Mouse (Mus musculus) kidney, postnatal 4 days (tissue): ENCODE results near the gene Epc2.
A peak's percentile ranks its signal among the peaks of the same experiment; 100 is the strongest.

Experiments used
- DNase-seq, 2 experiments: peaks; one replicate each; pipeline ENCODE4 v3.0.0; 2021; ENCODE audit warnings: mixed read lengths in 2 of 2

Gene Epc2

GRCm38 (mm10) chr2:49472443-49472842 is 21.2 kb downstream of the Epc2 start:
- no peak for DNase-seq

- DNase-seq = no peak
Observed at GRCm38 (mm10) chr2:49482146-49482545, 30.9 kb downstream of the Epc2 start.

GRCm38 (mm10) chr2:49483382-49483781 is 32.1 kb downstream of the Epc2 start:
- no peak for DNase-seq

GRCm38 (mm10) chr2:49501435-49501834 is 50.1 kb downstream of the Epc2 start:
- no peak for DNase-seq

- peak; percentile 77 to 79 for DNase-seq
Observed at GRCm38 (mm10) chr2:49503596-49503995, 52.3 kb downstream of the Epc2 start.

- DNase-seq = peak; percentile 7 to 12
Observed at GRCm38 (mm10) chr2:49505151-49505550, 53.9 kb downstream of the Epc2 start.

- no peak for DNase-seq
Observed at GRCm38 (mm10) chr2:49510832-49511231, 59.5 kb downstream of the Epc2 start.

- DNase-seq = no peak
Observed at GRCm38 (mm10) chr2:49516011-49516410, 64.7 kb downstream of the Epc2 start.

GRCm38 (mm10) chr2:49520409-49520808 is 69.1 kb downstream of the Epc2 start:
- DNase-seq = no peak

- DNase-seq = no peak
Observed at GRCm38 (mm10) chr2:49520989-49521388, 69.7 kb downstream of the Epc2 start.

- no peak for DNase-seq
Observed at GRCm38 (mm10) chr2:49521564-49521963, 70.3 kb downstream of the Epc2 start.

- DNase-seq = no peak
Observed at GRCm38 (mm10) chr2:49522578-49522977, 71.3 kb downstream of the Epc2 start.

GRCm38 (mm10) chr2:49537147-49537546 is 85.9 kb downstream of the Epc2 start:
- DNase-seq = no peak

- no peak for DNase-seq
Observed at GRCm38 (mm10) chr2:49538056-49538455, 86.8 kb downstream of the Epc2 start.

- no peak for DNase-seq
Observed at GRCm38 (mm10) chr2:49539745-49540144, 88.5 kb downstream of the Epc2 start.

GRCm38 (mm10) chr2:49547813-49548212 is 96.5 kb downstream of the Epc2 start:
- peak; percentile 26 to 38 for DNase-seq

GRCm38 (mm10) chr2:49548492-49548891 is 97.2 kb downstream of the Epc2 start:
- no peak for DNase-seq

- DNase-seq = no peak
Observed at GRCm38 (mm10) chr2:49553096-49553495, 101.8 kb downstream of the Epc2 start.

- DNase-seq = no peak
Observed at GRCm38 (mm10) chr2:49557339-49557738, 106.1 kb downstream of the Epc2 start.

GRCm38 (mm10) chr2:49558361-49558760 is 107.1 kb downstream of the Epc2 start:
- DNase-seq = no peak

- DNase-seq = no peak
Observed at GRCm38 (mm10) chr2:49562688-49563350, 111.5 kb downstream of the Epc2 start.

GRCm38 (mm10) chr2:49569862-49570777 is 118.8 kb downstream of the Epc2 start:
- DNase-seq = peak; percentile 29 to 36

GRCm38 (mm10) chr2:49570778-49571101 is 119.5 kb downstream of the Epc2 start:
- no peak for DNase-seq
